Mouse (Mus musculus): Measurements from ENCODE around the gene Mettl24.

DNA sequence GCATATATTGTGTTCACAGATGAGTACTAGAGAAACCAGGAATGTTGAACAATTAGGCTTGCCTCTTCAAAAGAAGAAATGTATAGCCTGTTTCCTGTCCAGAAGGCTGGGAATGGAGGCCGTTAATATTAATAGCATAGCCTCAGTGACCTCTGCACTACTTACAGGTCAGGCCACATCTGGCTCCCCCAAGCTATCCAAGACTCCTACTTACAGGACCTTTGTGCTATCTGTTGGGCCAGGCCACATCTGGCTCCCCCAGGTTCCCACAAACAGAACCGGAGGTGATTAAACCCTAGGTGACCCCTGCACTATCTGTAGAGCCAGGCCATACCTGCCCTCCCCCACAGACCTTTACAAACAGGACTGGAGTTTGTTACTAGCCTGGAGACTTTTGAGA is 94.1 kb downstream of the Mettl24 start:
- TF ChIP-seq USF1 (IDR thresholded peaks at IDR 0.05; ENCODE audit: low read depth) (no peak), POLR2A (IDR thresholded peaks at IDR 0.05; ENCODE audit: insufficient read length, low read depth) (no peak), MYOG (IDR thresholded peaks at IDR 0.05; ENCODE audit: control insufficient read depth in 1 of 3, insufficient read depth in 1 of 3, insufficient read length in 2 of 3, low read depth in 2 of 3) (no peak)

All from myocyte (in vitro differentiated cells).